Mouse (Mus musculus) cerebellum, postnatal 4 days (tissue): ENCODE data around the gene Gpr156.

ENCODE experiments used
- DNase-seq, 2 experiments: peaks; one replicate each; pipeline ENCODE4 v3.0.0; 2022; ENCODE audit warnings: low spot score in 2 of 2, mixed read lengths in 1 of 2

Gene Gpr156

DNA sequence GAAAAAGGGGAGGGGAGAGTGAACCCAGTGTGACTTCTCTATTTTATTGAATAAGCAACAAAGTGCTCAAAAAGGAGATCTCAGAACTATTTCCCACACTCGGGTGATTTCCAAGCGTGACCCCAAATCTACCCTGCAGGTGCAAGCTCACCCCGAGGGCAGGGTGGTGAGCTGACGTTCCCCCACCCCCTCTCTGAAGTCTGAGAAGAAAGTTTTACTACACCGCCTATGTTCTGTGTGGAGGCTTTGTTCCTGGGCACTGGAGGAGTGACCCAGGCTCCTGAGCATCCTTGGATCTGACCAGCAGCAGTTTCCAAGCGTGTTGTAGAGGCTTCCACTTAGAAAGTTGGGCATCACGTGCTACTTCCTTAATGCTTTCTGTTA, 514 bp downstream of the Gpr156 start:
- no peak for DNase-seq

DNA sequence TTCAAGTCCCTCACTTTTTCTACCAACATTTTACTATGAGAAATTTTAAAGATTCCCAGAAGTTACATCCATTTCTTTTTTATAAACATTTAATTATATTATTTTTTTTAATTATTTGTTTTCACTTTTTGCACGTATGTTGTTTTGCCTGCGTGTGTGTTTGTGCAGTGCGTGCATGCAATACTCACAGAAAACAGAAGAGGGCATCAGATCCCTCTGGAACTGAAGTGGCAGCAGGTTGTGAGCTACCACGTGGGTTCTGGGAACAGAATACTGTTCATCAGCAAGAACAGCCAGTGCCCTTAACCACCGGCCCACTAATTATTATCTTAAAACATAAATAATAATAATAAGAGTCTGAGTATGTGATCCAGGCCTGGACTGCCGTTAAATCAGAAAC, 2.7 kb downstream of the Gpr156 start:
- no peak for DNase-seq

DNA sequence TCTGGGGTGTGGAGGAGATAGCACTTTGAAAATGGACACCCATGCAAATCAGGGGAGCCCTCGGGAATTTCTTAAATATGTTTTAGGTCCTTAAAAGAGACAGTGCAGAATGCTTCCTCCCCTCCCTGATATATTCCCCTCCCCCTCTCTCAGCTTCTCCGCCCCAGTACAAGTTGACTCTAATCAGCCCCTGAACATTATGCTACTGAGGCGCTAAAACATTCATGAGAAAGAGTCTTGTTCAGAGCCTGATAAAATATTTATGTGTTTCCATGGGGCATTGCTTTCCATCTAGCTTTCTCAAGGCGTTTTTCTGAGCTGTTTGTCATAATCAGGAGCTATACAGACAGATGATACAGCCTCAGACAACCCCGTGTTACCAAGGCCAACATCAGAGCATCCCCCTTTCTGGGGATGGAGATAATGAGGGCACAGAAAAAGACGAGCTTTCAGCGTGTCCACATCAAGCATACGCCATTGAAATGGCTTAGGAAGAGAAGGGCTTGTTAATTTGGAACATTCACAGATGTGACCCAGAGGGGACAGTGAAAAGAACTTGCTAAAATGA, 4.6 kb downstream of the Gpr156 start:
- DNase-seq: no peak

DNA sequence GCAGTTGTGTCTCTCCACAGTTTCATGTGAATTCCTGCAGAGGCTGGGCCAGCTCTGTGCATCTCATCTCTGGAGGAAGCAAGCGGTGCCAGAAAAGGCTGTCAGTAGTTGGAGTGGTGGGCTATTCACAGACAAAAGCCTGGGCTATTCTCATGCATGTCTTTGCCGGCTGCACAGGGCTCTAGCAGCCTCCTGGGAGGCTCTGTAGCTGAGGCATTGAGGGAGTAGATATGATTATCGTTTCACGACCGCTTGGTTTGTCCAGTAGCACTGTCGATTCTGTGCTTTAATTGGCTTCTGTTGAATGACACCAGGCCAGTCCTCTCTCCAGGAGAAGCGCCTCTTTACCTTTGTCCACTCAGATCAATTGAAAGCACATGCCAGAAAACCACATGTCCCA, 9.8 kb downstream of the Gpr156 start:
- peak in 1 of 2 experiments; percentile 22 for DNase-seq

DNA sequence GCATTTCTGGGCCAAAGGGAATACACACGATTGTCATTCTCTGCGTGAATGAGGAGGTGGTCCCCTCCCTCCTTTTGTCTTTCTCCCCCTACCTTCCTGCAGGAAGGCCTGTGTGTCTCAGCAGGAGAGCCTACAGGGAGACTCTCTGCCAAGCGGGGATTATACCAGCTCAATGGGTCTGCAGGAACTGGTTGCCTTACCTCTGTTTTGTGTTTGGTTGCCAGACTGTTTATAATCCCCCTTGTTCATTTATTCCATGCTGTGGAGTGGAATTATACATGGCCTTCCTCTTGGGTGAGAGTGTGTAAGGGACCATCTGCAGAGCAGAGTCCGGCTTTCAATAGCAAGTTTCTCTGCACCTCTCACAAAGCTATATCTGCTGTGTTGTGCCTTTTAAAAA, 10.8 kb downstream of the Gpr156 start:
- DNase-seq: no peak

DNA sequence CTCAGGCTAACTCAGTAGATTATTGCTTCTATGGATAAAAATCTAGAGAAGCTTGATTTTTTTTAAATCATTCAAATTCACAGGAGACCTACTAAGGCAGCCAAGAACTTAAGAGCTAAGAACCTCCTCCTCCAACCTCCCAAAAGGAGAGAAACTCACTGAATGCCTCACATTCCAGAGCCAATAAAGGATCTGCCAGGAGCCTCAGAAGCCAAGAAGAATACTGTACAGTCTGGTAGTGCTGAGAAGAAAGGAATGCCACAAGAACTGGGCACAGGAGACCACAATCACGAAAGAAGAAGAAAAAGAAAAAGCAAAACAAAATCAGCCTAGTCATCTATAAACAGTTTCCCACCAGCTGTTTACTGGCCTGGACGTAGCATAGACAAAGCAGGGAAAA, 12.7 kb downstream of the Gpr156 start:
- no peak for DNase-seq

DNA sequence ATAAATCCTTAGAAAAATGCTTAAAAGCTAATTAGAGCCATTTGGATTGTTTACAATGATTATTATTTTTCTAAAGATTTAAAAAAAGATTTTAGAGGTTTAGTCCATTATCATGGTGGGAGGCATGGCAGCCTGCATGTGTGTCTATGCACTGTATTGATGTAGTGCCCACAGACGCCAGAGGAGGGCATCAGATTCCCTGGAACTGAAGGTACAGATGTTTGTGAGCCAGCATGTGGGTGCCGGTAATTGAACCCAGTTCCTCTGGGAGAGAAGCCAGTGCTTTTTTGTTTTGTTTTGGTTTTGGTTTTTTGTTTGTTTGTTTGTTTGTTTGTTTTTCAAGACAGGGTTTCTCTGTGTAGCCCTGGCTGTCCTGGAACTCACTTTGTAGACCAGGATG, 13.3 kb downstream of the Gpr156 start:
- no peak for DNase-seq

DNA sequence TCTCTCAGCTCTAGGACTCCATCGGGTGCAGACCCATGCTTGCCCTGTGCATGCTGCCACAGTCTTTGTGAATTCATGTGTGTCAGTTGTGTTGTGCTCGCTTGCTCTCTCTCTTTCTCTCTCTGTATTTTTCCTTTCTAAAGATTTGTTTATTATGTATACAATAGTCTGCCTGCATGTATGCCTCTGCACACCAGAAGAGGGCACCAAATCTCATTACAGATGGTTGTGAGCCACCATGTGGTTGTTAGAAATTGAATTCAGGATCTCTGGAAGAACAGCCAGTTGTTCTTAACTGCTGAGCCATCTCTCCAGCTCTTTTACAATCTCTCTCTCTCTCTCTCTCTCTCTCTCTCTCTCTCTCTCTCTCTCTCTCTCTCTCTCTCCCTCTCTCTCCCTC, 18.6 kb downstream of the Gpr156 start:
- no peak for DNase-seq

DNA sequence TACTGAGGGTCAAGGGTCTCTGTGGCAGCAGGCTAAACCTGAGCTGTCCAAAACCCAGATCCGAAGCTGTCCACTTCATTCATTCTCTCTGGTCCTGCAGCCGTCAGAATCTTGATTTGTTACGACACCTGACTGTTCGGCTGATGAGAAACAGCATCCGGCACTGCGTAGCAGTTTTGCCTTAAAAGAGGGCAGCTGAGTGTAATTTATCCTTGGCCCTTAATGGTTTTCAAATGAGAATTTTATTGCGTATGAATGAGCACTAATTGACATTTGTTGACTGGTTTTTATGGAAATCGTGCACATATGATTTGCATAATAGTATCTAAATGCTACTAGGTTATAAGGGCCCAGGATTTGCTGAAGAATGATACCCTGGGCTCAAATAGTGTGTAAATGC, 21.0 kb downstream of the Gpr156 start:
- DNase-seq: no peak

DNA sequence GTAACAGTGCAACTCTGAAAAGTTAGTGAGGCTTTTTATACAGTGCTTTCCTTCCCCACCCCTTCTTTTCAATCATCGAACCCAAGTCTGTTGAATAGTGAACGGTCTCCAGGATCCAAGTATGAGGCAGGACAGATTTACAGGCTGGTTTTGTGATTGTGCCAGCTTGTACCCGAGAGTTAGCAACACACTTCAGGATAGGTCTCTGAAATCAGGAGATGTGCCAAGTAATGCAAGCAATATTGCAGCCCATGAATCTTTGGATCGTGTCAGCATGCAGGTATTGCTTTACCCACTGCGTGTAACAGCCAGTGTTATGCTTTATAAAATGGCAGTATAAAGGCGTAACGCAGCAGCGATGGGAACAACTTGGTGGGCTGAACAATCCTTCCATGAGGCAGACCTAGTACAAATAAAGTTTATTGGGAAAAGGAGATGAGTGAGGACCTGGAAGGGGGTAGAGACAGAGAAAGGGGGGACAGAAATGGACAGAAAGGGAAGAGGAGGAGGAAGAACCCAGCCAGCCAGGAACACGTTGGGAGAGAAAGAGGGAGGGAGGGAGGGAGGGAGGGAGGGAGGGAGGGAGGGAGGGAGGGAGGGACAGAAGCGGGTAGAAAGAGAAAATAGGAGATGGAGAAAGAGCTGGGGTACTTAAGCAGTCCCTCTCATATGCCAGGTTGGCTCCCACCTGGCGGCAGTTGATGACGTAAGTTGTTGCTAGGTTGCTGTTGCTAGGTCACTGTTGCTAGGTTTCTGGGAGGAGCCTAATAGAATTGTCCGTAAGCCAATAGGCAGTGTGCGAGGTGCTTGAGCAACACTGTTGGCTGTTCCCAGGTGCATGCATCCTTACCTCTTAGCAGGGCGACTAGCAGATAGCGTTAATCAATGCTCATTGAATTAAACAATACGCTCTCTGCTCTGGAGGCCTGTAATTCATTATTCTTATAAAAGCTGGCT, 22.1 kb downstream of the Gpr156 start:
- peak; percentile 38 to 50 for DNase-seq

DNA sequence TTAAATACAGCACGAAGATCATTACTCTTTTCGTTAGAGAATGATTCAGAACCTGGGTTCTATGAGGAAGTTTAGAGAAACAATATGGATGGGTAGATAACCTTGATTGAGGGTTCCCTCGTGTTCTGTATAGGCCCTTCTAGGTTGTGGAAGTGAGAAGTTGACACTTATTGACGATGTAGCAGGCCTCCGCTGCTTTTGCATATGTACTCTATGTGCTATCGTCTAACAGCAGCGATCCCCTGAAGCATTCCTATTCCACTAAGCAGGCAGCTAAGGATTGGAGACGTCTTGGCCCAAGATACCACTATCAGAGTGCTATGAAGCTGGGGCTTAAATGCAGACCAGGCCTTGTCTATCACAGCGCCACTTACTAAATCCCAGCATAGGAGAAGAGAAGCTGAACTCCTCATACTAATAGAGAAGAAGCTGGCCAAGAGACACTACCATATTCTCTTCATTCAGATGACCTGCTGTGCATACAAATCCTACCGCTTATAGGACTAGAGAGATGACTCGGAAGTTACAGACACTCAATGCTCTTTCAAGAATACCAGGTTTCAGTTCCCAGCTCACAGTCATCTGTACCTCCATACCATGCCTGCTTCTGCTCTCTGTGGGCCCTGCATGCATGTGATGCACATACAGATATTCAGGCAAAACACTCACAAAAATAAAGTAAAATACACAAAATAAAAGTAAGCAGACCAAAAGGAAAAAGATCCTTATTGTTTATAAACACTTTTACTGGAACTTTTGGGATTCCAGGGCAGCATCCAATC, 23.0 kb downstream of the Gpr156 start:
- no peak for DNase-seq

DNA sequence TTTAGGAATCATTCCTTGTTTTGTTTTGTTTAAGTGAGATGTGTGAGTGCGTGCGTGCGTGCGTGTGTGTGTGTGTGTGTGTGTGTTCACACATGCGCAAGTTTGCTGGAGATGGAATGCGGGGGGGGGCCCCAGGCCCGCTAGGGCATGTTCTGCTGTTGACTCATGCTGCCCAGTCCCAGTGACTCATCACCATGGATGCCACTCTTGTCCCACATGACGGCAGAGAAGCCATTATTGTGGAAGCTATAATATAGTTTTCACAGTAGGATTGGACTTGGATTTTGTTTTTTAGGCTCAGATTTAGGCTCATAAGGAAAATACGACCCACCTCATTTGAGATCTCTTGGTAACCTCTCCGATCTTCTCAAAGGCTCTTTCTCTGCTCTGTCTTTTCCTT, 24.0 kb downstream of the Gpr156 start:
- DNase-seq: no peak

DNA sequence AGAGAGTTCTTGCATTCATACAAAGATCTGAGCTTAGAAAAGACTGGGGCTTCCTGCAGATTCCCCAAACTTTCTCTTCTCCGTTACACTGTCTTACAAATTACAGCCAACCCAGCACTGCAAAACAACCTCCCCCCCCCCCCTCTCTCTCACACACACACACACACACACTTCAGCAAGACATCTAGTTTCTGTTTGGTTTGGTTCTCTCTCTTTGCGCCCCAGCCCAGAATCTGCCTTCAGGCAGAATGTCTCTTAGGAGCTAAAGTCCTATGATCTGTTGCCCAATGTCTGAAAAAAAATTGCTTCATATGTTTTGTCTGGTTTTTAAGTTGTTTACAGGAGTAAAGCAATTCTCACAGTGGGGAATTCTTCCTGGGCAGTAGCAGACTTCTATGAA, 27.4 kb downstream of the Gpr156 start:
- no peak for DNase-seq

DNA sequence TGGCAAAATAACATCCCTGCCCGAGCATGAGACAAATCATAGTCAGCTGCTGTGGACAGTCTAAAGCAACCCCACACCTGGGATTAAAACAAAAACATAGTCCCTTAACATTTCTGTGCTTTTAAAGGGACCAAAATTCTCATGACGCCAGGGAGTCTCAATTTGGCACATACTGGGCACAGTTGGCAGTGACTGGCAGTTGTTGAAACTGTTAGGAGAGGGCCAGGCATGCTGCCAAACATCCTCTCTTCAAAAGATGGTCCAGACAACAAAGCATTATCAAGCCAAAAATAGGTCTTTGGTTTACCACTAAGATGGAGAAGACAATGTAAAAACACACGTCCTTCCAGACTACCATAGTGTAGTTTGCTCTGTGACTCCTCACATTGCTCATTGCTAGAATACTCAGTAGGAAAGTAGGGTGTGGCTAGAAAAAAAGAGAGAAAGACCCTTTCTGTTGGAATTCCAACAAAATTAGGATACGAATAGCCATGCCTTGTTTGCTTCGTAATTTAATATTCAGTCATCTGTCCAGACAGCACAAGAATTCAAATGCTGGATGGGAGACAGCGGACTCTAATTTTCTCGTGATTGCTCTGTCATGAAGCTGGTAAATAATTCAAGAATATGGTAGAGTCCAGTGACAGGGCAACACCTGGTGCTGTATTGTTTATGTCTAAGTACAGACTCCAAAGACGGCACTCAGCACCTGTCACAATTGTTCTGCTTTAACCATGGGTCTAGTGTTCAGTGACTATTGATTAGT, 28.9 kb downstream of the Gpr156 start:
- DNase-seq: peak in 1 of 2 experiments; percentile 35

DNA sequence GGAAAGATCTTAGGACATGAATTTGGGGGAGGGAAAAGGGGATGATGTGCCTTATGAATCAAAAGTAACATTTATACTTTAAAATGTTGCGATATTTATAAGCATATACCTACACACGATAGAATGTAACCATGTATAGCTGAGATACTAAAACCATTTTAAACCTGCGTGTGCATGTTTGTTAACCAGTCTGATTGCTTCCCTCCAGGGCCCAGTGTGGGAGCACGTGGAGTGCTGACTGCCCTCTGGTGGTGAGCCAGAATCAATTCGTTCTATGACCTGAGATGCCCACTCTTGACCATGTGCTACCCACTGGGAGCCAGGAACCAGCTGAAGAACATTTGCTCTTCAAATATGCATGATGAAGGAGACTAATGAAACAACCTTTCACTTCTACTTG, 30.9 kb downstream of the Gpr156 start:
- DNase-seq: peak in 1 of 2 experiments; percentile 51

DNA sequence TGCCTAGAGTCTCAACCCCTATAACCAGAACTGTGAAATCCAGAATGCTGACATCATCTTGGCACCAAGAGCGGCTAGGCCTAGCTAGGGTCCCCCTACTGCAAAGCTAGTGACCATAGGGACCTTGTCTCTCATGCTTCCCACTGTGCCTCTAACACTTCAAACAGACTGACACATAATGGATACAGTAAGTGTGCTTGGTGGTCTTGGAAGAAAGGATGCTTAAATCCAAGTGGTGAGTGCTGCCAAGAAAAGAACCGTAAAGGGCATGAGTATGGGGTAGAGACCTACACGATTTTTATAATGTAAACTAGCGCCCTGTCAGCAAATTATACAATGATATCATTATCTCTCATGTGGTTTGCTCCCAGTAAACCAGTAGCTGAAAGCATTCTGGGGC, 32.1 kb downstream of the Gpr156 start:
- no peak for DNase-seq

DNA sequence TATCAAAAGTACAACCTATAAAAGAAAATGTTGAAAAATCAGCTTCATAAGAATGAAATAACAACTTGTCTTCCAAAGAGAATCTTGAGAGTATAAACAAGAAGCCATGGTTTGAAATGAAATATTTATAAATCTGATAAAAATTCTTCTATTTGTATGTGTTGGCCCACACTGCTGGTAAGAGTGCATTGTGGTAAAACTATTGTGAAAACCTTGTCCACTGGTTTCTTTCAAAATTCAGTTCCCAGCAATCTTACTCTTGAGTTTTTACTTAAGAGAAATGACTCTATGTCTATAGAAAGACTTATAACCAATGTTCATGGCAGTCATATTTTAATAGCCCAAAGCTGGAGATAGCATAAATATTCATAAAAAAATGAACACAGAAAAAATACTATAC, 34.9 kb downstream of the Gpr156 start:
- DNase-seq: no peak

DNA sequence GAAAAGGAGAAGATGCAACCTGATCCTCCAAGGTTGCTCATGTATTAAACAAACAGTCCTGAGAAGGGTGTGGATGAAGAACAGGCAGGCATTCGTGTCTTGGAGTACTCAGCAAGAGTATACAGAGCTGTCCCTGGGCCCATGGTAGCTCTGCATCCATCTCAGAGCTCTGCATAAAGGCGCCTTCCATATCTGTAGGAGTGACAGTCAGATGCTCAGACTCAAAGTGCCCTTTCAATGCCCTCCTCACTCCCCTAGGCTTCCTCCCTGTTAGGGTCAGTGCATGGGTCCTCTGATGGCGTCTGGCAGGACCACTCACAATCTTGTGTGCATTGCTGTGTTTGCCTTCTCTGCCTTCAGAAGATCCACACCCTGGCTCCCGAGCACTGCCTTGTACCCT, 36.9 kb downstream of the Gpr156 start:
- DNase-seq: no peak

DNA sequence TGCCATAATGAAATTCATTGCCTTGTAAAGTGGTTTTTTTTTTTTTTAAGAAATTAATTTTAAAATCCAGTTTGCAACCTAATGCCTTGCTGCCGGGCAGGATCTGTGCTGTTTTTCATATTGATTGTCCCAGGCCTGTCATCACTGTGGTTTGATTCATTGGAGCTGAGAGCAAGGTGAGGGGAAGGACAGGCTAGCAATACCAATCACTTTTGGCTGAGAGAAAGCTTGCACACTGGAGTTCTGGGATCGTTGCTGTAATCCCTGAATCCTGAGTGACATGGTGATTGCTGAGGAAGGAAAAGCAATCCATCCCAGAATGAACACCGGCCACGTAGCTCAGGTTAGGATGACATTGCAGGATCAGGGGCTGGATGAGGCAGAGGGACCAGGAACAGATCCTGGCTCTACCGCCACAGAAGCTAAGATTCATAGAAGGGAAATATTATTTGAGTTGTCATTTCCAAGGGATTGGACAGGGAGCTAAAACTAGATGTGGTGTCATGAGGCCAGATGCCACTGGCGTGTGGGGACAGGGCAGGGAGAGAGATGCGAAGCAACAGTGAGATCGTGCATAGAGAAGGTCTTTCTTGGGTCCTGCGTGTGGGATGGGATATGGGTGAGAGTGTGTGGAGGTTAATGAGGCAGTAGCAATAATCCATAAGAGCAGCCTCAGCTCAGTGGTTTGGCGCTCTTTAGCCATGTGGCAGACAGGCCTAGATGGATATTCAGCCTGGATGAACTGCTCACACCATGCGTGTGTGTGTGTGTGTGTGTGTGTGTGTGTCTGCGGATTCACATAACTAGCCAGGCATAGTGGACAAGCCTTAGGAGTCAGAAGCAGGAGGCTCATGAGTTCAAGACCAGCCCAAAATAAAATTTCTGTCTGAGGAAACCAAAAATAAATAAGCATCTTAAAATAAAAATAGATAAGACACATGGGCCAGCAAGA, 38.0 kb downstream of the Gpr156 start:
- DNase-seq: no peak

DNA sequence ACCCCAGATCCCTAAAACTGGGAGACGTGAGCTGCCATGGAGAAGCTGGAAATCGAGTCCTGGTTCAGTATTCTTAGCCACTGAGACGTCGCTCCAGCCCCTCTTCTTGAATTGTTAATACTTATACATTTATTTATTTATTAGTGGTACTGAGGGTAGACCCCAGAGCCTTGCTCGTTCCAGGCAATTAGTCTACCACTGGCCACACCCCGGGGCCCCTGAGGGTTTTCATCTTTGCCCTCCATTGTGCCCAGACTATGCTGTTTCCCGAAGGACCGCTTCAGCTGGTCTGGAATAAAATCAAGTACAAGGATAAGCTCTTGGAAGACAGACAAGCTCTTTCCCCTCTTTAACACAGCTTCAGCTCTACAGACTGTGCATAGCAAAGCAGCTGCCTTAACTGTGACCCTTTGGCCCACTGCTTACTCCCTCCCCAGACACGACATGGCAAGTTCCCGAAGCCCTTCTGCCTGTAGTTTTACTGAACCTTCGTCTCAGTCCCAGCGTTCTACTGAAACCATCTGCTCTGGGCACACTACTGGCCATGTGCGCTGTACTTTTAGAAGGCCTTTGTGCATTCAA, 39.1 kb downstream of the Gpr156 start:
- no peak for DNase-seq
